9 mouse cellular contexts compared by ENCODE assay signal in the genomic region with DNA sequence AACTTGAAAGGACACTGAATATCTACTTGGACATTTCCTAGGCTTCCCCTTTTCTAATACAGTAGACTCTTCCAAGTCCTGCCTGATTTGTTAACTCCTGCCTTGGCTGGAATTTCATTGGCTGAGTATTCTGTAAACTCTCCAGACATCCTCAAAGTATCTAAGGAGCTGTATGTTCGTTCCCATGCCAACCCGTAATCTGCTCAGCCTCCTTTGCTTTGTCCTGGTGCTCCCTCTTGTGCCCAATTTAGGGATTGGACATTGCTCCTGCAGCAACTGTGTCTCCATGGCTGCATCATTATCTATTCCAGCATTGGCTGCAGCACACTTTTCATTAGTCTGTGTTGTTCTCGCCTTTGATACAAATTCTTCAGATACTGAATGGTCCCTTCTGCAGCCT. TPM values are rescaled to one million over a fixed set of nuclear protein-coding genes. Genes with fewer than 3 reads are reported as not detected.
DNase-seq lines count a peak whose midpoint lies in the region; ATAC-seq lines count a peak whose summit lies in the region.
"Had no signal": no experiment of that assay in that cellular context is flagged by ENCODE, and none has a peak within 500 bp of the region (broad histone marks: within the 10 kb centered on the region; RNA-seq: fewer than 3 reads in every experiment).

No protein-coding gene starts in this region.

- 0 out of 2 replicates have a peak, but pooled peaks cover 4% of the 10 kb centered on the region for H3K4me1 ChIP-seq in forebrain, embryonic 15.5 days
- H3K4me1 ChIP-seq in hindbrain, embryonic 12.5 days, result no peaks in the 10 kb centered on the region

- no peaks in the 10 kb centered on the region for H3K27me3 ChIP-seq in forebrain, embryonic 15.5 days
- no peaks in the 10 kb centered on the region for H3K27me3 ChIP-seq in hindbrain, embryonic 12.5 days
- H3K27me3 ChIP-seq: megakaryocyte, embryonic 14.5 days had no signal

- DNase-seq in Muller cell, postnatal 12 days (ENCODE audit: inconsistent ontology term), result peak; percentile 49
- peak; percentile 72 for DNase-seq in cerebellum, adult 11 months
- DNase-seq in layer of hippocampus, postnatal 10 days (ENCODE audit: low spot score in 2 of 2), result peak; percentile 85 to 90
- DNase-seq in lung, postnatal 14 days, result peak; percentile 78
- peak; percentile 94 for DNase-seq in right cerebral cortex, adult 2 months (ENCODE audit: low spot score in 2 of 2)
- DNase-seq in spleen, adult 18-20 months, result no peak

- H3K9me3 ChIP-seq in forebrain, embryonic 15.5 days, result no peaks in the 10 kb centered on the region
- no peaks in the 10 kb centered on the region for H3K9me3 ChIP-seq in hindbrain, embryonic 12.5 days (replicated peaks)
- H3K9me3 ChIP-seq: megakaryocyte, embryonic 14.5 days had no signal

- no peak overlapping the region for H3K4me2 ChIP-seq in forebrain, embryonic 15.5 days (replicated peaks)
- no peak overlapping the region for H3K4me2 ChIP-seq in hindbrain, embryonic 12.5 days (replicated peaks)

- ATAC-seq in forebrain, embryonic 15.5 days (replicated peaks), result peak; percentile 98
- ATAC-seq in hindbrain, embryonic 12.5 days (ENCODE audit: low FRiP score), result peak; percentile 94

- H3K9ac ChIP-seq in forebrain, embryonic 15.5 days (replicated peaks), result no peak overlapping the region
- H3K9ac ChIP-seq in hindbrain, embryonic 12.5 days, result no peak overlapping the region

- peak overlapping the region; percentile 52 for H3K27ac ChIP-seq in forebrain, embryonic 15.5 days (replicated peaks)
- peak overlapping the region; percentile 30; the same call in 1 of the 2 replicates for H3K27ac ChIP-seq in hindbrain, embryonic 12.5 days

- WGBS in forebrain, embryonic 15.5 days, result 2% methylated on average over 3 of the region's 3 CpGs
- WGBS in hindbrain, embryonic 12.5 days, result 19% methylated on average over 3 of the region's 3 CpGs

- H3K36me3 ChIP-seq in forebrain, embryonic 15.5 days, result peaks cover 13% of the 10 kb centered on the region; the same call in 1 of the 2 replicates
- peaks cover 10% of the 10 kb centered on the region for H3K36me3 ChIP-seq in hindbrain, embryonic 12.5 days

- no peak overlapping the region for H3K4me3 ChIP-seq in forebrain, embryonic 15.5 days
- no peak overlapping the region for H3K4me3 ChIP-seq in hindbrain, embryonic 12.5 days
- H3K4me3 ChIP-seq: megakaryocyte, embryonic 14.5 days had no signal

RNA-seq across cellular contexts. Expression of a gene that starts 42.7 kb away (rescaled TPM):
- polyA plus RNA-seq in forebrain, embryonic 15.5 days (2015; fragmentation: Nextera tagmentation; extraction: Ambion mirVana), result 52.5 and 53.8 TPM in 2 replicates
- polyA plus RNA-seq in hindbrain, embryonic 12.5 days (2016; fragmentation: Nextera tagmentation; extraction: Ambion mirVana), result 18.7 and 19.9 TPM in 2 replicates
- 10 to 100 TPM; 35.6 to 39.5 TPM for total RNA-seq in layer of hippocampus, postnatal 10 days (2021)

RNA-seq across cellular contexts. Expression of a gene that starts 45.7 kb away (rescaled TPM):
- polyA plus RNA-seq in forebrain, embryonic 15.5 days (2015; fragmentation: Nextera tagmentation; extraction: Ambion mirVana), result 0.09 and 0.17 TPM in 2 replicates
- 0.29 TPM in 1 of 2 replicates, not detected in the other for polyA plus RNA-seq in hindbrain, embryonic 12.5 days (2016; fragmentation: Nextera tagmentation; extraction: Ambion mirVana)
- total RNA-seq in layer of hippocampus, postnatal 10 days (2021), result not detected

Comparison
In these comparisons a context has a peak if more than half of its experiments do, and no peak if none do; other contexts are left out.
1. DNase-seq: peak in Muller cell, postnatal 12 days (single experiment), cerebellum, adult 11 months (single experiment), layer of hippocampus, postnatal 10 days (2 of 2), lung, postnatal 14 days (single experiment) and right cerebral cortex, adult 2 months (2 of 2); none in spleen, adult 18-20 months (0 of 2).